Mouse (Mus musculus) sigmoid colon, adult 10 weeks (tissue): ENCODE results near the gene Oxsr1. TPM values are rescaled to one million over a fixed set of nuclear protein-coding genes. Genes with fewer than 3 reads are reported as not detected.

Source experiments
- polyA plus RNA-seq: library from polyadenylated mRNA; stranded (reverse); fragments of 350-450 nt; fragmentation: Illumina TruSeq; extraction: RNeasy Lipid Tissue Mini Kit (QIAGEN cat#74804); gene quantifications from one replicate; pipeline ENCODE4 v1.2.3, GENCODE M21; 2014; ENCODE audit warnings: low read depth, low replicate concordance

Oxsr1 gene
- 57.5 TPM for polyA plus RNA-seq

GRCm38 (mm10) chr9:119322289-119323259, at the start of gene Oxsr1:
TSS of gene Oxsr1 (minus strand) at chr9:119322427.

GRCm38 (mm10) chr9:119365284-119365683, 43.1 kb upstream of the Oxsr1 start, which contains the start of gene Slc22a14:
TSS of gene Slc22a14 (minus strand) at chr9:119365553.

GRCm38 (mm10) chr9:119357331-119358057, 35.3 kb upstream of the Oxsr1 start, which contains the start of gene Xylb:
TSS of gene Xylb (plus strand) at chr9:119357381.

GRCm38 (mm10) chr9:119340909-119341816, 18.9 kb upstream of the Oxsr1 start, which contains the start of gene Myd88:
TSS of gene Myd88 (minus strand) at chr9:119341411.

GRCm38 (mm10) chr9:119339558-119340211, 17.5 kb upstream of the Oxsr1 start, which contains the start of gene Acaa1a:
TSS of gene Acaa1a (plus strand) at chr9:119339676.

GRCm38 (mm10) chr9:119208998-119209397, 113.2 kb downstream of the Oxsr1 start, which contains the start of gene Slc22a13:
TSS of gene Slc22a13 (minus strand) at chr9:119209098.

Other genes starting within 250 kb of the Oxsr1 start
- gene Plcd1, start 228.9 kb downstream of the Oxsr1 start, polyA plus RNA-seq = 1.1 TPM
- gene Dlec1, start 219.9 kb downstream of the Oxsr1 start, polyA plus RNA-seq = 0.16 TPM
- not detected for gene Acaa1b, start 165.3 kb downstream of the Oxsr1 start, polyA plus RNA-seq
- gene Gm47289, start 163.3 kb downstream of the Oxsr1 start, polyA plus RNA-seq = not detected
- not detected for gene Slc22a13, start 113.3 kb downstream of the Oxsr1 start, polyA plus RNA-seq
- gene Acaa1a, start 17.2 kb upstream of the Oxsr1 start, polyA plus RNA-seq = 7.2 TPM
- 8.8 TPM for gene Myd88, start 19.0 kb upstream of the Oxsr1 start, polyA plus RNA-seq
- gene Xylb, start 35.0 kb upstream of the Oxsr1 start, polyA plus RNA-seq = 3.6 TPM
- not detected for gene Slc22a14, start 43.1 kb upstream of the Oxsr1 start, polyA plus RNA-seq
- 1.1 TPM for gene Acvr2b, start 79.7 kb upstream of the Oxsr1 start, polyA plus RNA-seq
- gene Exog, start 122.5 kb upstream of the Oxsr1 start, polyA plus RNA-seq = 2.1 TPM